Mouse (Mus musculus): Measurements from ENCODE around the gene H2al2a. TPM values are rescaled to one million over a fixed set of nuclear protein-coding genes. Genes with fewer than 3 reads are reported as not detected.

Gene H2al2a
- polyA plus RNA-seq, 1 experiment from 2014 or later: not detected

GRCm38 (mm10) chr2:18034371-18035250 lies 37.9 kb upstream of the H2al2a start:
- no peak for DNase-seq (ENCODE audit: low spot score)
- WGBS: 41% methylated on average over 10 of the region's 10 CpGs
- H3K36me3 ChIP-seq (replicated peaks): no peaks in the 10 kb centered on the region
- H3K9me3 ChIP-seq: no peaks in the 10 kb centered on the region
- no peaks in the 10 kb centered on the region for H3K27me3 ChIP-seq (replicated peaks; ENCODE audit: low read depth, poor library complexity, severe bottlenecking)
- peaks cover 95% of the 10 kb centered on the region for H3K4me1 ChIP-seq
- no peak overlapping the region for H3K4me3 ChIP-seq
- H3K27ac ChIP-seq (replicated peaks): peak overlapping the region; percentile 100

GRCm38 (mm10) chr2:18033166-18034108 lies 36.7 kb upstream of the H2al2a start:
- Histone ChIP-seq H3K27me3 (replicated peaks; ENCODE audit: low read depth, poor library complexity, severe bottlenecking) (no peaks in the 10 kb centered on the region), H3K27ac (replicated peaks) (peak overlapping the region; percentile 100), H3K4me3 (peak overlapping the region; percentile 84), H3K4me1 (peaks cover 94% of the 10 kb centered on the region), H3K9me3 (no peaks in the 10 kb centered on the region), H3K36me3 (replicated peaks) (no peaks in the 10 kb centered on the region)
- DNase-seq (ENCODE audit: low spot score): peak; percentile 48
- WGBS: 31% methylated on average over 10 of the region's 10 CpGs

DNA sequence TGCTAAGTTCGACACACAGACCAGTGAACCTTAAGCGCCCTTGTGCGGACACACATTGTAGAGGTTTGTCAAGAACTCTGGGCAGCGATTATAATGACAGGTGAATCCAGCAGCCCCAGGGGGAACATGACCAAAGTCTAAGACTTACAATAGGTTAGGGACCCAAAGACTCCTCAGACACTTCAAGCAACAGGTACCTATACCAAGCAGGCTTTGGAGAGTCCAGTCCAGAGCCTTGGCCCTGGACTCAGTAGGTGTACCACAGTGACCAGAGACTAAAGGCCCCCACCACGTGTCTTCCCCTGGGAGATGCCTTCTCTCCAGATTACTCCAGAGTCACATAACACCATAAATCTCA lies 35.8 kb upstream of the H2al2a start:
- Histone ChIP-seq H3K4me1 (peaks cover 87% of the 10 kb centered on the region), H3K4me3 (peak overlapping the region; percentile 84), H3K27me3 (replicated peaks; ENCODE audit: low read depth, poor library complexity, severe bottlenecking) (no peaks in the 10 kb centered on the region), H3K9me3 (no peaks in the 10 kb centered on the region), H3K27ac (replicated peaks) (peak overlapping the region; percentile 100), H3K36me3 (replicated peaks) (no peaks in the 10 kb centered on the region)
- 25% methylated on average over 5 of the region's 5 CpGs for WGBS
- no peak for DNase-seq (ENCODE audit: low spot score)

- peaks cover 87% of the 10 kb centered on the region for H3K4me1 ChIP-seq
- DNase-seq (ENCODE audit: low spot score): peak; percentile 92
- H3K27me3 ChIP-seq (replicated peaks; ENCODE audit: low read depth, poor library complexity, severe bottlenecking): no peaks in the 10 kb centered on the region
- peak overlapping the region; percentile 100 for H3K27ac ChIP-seq (replicated peaks)
- H3K36me3 ChIP-seq (replicated peaks): no peaks in the 10 kb centered on the region
- under 1% methylated on average over 34 of the region's 34 CpGs for WGBS
- H3K4me3 ChIP-seq: peak overlapping the region; percentile 84
- no peaks in the 10 kb centered on the region for H3K9me3 ChIP-seq
Measured at GRCm38 (mm10) chr2:18031831-18032537, 35.2 kb upstream of the H2al2a start.

DNA sequence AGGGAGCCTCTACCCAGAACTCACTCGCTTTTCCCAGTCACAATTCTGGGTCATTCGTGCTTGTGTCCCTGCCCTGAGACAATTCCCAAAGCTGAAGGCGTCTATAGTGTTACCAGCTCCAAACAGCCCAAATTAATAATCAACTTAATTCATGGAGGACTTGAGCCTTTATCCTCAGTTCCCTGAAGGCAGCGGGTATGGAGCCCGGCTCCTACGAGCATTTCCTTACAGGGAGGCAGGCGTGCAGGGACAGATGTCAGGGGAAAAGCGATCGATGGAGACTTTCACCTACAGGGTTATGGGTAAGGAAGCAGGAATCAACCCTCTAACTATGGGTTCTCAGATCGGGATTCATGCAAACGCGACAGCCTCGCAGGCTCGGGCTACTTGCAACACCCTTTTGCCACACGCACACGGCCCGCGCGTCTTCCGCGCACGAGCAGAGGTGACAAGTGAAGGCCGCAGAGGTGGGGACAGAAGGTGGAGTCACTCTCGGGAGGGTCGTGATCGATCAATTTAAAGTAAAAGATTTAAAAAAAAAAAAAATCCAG lies 34.6 kb upstream of the H2al2a start:
- 1% methylated on average over 26 of the region's 26 CpGs for WGBS
- H3K4me3 ChIP-seq: peak overlapping the region; percentile 84
- no peaks in the 10 kb centered on the region for H3K9me3 ChIP-seq
- DNase-seq (ENCODE audit: low spot score): peak; percentile 62
- H3K36me3 ChIP-seq (replicated peaks): no peaks in the 10 kb centered on the region
- H3K27ac ChIP-seq (replicated peaks): peak overlapping the region; percentile 100
- no peaks in the 10 kb centered on the region for H3K27me3 ChIP-seq (replicated peaks; ENCODE audit: low read depth, poor library complexity, severe bottlenecking)
- peaks cover 89% of the 10 kb centered on the region for H3K4me1 ChIP-seq

GRCm38 (mm10) chr2:18030581-18030980 lies 33.8 kb upstream of the H2al2a start:
- peak overlapping the region; percentile 84 for H3K4me3 ChIP-seq
- 7% methylated on average over 8 of the region's 8 CpGs for WGBS

DNA sequence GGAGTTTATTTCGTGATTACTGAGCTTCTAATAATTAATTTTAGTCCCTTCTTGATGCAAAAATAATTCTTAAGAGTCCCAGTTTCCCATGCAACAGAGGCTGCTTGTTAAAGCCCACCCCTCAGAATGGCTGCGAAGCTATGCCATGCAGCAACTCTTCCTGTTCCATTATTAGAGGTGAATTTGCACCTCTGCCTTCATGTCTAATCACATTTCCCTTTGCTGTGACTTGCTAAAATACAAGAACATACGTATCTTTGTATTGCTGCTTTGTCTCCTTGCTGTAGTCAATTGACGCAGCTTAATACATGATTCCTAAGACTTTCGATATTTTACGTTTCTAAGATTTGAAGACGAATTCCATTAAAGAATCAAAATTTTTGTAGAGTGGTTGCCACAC lies 32.9 kb upstream of the H2al2a start:
- 50% methylated on average over 7 of the region's 7 CpGs for WGBS
- DNase-seq (ENCODE audit: low spot score): no peak
- H3K4me1 ChIP-seq: peaks cover 87% of the 10 kb centered on the region
- no peaks in the 10 kb centered on the region for H3K27me3 ChIP-seq (replicated peaks; ENCODE audit: low read depth, poor library complexity, severe bottlenecking)
- no peaks in the 10 kb centered on the region for H3K9me3 ChIP-seq
- no peaks in the 10 kb centered on the region for H3K36me3 ChIP-seq (replicated peaks)
- peak overlapping the region; percentile 84 for H3K4me3 ChIP-seq
- H3K27ac ChIP-seq (replicated peaks): peak overlapping the region; percentile 100

More at GRCm38 (mm10) chr2:18030581-18030980, 33.8 kb upstream of the H2al2a start:
- no peaks in the 10 kb centered on the region for H3K9me3 ChIP-seq
- DNase-seq (ENCODE audit: low spot score): peak; percentile 49
- peak overlapping the region; percentile 100 for H3K27ac ChIP-seq (replicated peaks)
- H3K4me1 ChIP-seq: peaks cover 92% of the 10 kb centered on the region
- H3K27me3 ChIP-seq (replicated peaks; ENCODE audit: low read depth, poor library complexity, severe bottlenecking): no peaks in the 10 kb centered on the region
- H3K36me3 ChIP-seq (replicated peaks): no peaks in the 10 kb centered on the region

GRCm38 (mm10) chr2:18028140-18029021 lies 31.6 kb upstream of the H2al2a start:
- WGBS: under 1% methylated on average over 61 of the region's 61 CpGs
- no peaks in the 10 kb centered on the region for H3K27me3 ChIP-seq (replicated peaks; ENCODE audit: low read depth, poor library complexity, severe bottlenecking)
- H3K27ac ChIP-seq (replicated peaks): peak overlapping the region; percentile 100
- peaks cover 74% of the 10 kb centered on the region for H3K4me1 ChIP-seq
- H3K9me3 ChIP-seq: no peaks in the 10 kb centered on the region
- H3K4me3 ChIP-seq: peak overlapping the region; percentile 84
- H3K36me3 ChIP-seq (replicated peaks): no peaks in the 10 kb centered on the region
- peak; percentile 86 for DNase-seq (ENCODE audit: low spot score)

DNA sequence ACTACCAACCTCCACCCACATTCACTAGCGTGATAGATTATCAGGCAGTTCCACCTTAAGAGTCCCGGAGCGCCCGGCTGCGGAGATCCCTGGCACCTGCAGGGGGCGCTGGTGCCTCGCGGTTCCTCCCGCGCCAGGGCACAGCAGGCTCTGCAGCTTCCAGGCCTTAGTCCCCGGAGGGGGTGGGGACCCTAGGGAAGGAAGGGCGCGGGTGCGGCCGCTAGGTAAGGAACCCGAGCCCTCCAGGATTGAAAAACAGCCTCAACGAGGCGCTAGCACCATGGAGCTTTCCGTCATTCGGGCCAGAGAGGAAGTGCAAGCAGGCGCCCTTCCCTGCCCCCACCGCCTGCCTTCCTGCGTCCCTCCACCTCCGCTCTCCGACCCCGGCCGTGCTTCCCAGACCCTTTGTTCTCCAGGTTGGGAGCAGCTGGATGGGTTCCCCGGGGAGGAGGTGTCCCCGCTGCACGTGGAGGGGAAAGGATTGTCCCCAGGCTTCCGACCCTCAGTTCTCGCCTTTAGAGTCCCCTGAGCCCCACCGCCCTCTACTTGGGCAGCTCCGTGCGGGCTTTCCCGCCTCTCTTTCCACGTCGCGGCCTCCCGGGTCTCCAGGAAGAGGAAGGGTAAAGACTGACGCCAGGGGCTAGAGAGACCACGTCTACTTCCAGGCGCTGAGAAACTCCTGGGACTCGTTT lies 30.8 kb upstream of the H2al2a start:
- no peaks in the 10 kb centered on the region for H3K9me3 ChIP-seq
- H3K36me3 ChIP-seq (replicated peaks): no peaks in the 10 kb centered on the region
- H3K27me3 ChIP-seq (replicated peaks; ENCODE audit: low read depth, poor library complexity, severe bottlenecking): no peaks in the 10 kb centered on the region
- under 1% methylated on average over 44 of the region's 44 CpGs for WGBS
- peak; percentile 97 for DNase-seq (ENCODE audit: low spot score)
- peaks cover 66% of the 10 kb centered on the region for H3K4me1 ChIP-seq
- peak overlapping the region; percentile 84 for H3K4me3 ChIP-seq
- H3K27ac ChIP-seq (replicated peaks): peak overlapping the region; percentile 100

- WGBS: under 1% methylated on average over 44 of the region's 44 CpGs
- peak overlapping the region; percentile 100 for H3K27ac ChIP-seq (replicated peaks)
- H3K27me3 ChIP-seq (replicated peaks; ENCODE audit: low read depth, poor library complexity, severe bottlenecking): no peaks in the 10 kb centered on the region
- H3K4me1 ChIP-seq: peaks cover 53% of the 10 kb centered on the region
- DNase-seq (ENCODE audit: low spot score): peak; percentile 77
- no peaks in the 10 kb centered on the region for H3K36me3 ChIP-seq (replicated peaks)
- peak overlapping the region; percentile 84 for H3K4me3 ChIP-seq
- no peaks in the 10 kb centered on the region for H3K9me3 ChIP-seq
Measured at GRCm38 (mm10) chr2:18026116-18026947, 29.6 kb upstream of the H2al2a start.

Measured in embryonic facial prominence, embryonic 10.5 days (tissue).